Mouse (Mus musculus): ENCODE results near the gene Gm11639. TPM values are rescaled to one million over a fixed set of nuclear protein-coding genes. Genes with fewer than 3 reads are reported as not detected.

The Gm11639 gene
- polyA plus RNA-seq, 1 experiment from 2014 or later, result 0.01 TPM

- Histone ChIP-seq H3K9ac (0 out of 2 replicates have a peak overlapping the region, but pooled peaks have one; percentile 22), H3K27me3 (no peaks in the 10 kb centered on the region), H3K4me3 (peak overlapping the region; percentile 24), H3K27ac (peak overlapping the region; percentile 65), H3K4me1 (replicated peaks) (peaks cover 29% of the 10 kb centered on the region), H3K36me3 (no peaks in the 10 kb centered on the region), H3K4me2 (peak overlapping the region; percentile 45), H3K9me3 (replicated peaks) (no peaks in the 10 kb centered on the region)
- no peak for ATAC-seq (replicated peaks; ENCODE audit: insufficient number of reproducible peaks, insufficient read depth, low FRiP score, low read depth)
- 59% methylated on average over 19 of the region's 19 CpGs for WGBS
Observed at GRCm38 (mm10) chr11:105156748-105157267, 471.3 kb downstream of the Gm11639 start.

DNA sequence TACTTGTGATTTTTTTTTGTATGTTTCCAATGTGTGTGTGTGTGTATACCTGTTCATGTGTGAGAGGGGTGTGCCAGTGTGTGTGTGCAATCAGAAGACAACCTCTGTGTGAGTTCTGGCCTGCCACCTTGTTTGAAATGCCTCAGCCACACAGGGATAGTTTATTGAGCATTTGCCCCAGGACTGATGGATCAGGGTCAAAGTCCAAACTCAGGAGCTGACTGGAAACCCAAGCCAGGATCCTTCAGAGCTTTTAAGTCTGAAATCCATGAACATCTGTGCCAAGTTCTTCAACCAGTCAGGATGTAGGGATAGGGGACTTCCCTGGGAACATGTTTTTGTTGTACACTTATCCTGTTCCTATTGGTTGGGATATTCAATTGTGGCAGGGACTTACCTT is 472.5 kb downstream of the Gm11639 start:
- Histone ChIP-seq H3K36me3 (no peaks in the 10 kb centered on the region), H3K4me1 (replicated peaks) (peaks cover 25% of the 10 kb centered on the region), H3K9me3 (replicated peaks) (no peaks in the 10 kb centered on the region), H3K27me3 (no peaks in the 10 kb centered on the region), H3K27ac (no peak overlapping the region), H3K9ac (no peak overlapping the region), H3K4me3 (no peak overlapping the region), H3K4me2 (no peak overlapping the region)
- ATAC-seq (replicated peaks; ENCODE audit: insufficient number of reproducible peaks, insufficient read depth, low FRiP score, low read depth), result no peak

DNA sequence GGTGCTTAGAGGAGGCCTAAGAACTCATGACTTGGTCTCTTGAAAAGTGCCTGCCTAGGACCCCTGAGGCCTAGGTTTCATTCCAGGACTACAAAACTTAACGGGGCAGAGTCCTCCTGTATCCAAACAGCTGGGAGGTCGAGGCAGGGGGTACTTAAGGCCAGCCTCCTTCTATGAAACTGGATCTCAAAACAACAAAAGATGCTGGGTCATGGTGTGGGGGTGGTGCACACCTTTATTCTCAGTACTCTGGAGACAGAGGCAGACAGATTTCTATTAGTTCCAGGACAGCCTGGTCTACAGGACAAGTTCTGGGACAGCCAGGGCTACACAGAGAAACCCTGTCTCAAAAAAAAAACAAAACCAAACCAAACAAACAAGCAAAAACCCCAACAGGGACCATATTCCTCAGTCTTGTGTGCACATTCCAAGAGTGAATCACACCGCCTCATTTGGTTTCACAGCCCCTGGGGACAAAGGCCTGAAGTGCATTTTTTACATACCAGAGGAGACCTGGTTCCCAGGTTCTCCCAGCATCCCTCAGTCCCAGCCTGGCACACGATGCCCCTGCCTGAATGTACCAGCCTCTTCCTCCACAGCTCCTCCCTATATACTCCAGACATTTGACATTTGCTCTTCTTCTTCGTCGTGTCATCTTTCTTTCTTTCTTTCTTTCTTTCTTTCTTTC is 474.3 kb downstream of the Gm11639 start:
- H3K4me2 ChIP-seq, result no peak overlapping the region
- no peak for ATAC-seq (replicated peaks; ENCODE audit: insufficient number of reproducible peaks, insufficient read depth, low FRiP score, low read depth)
- no peak overlapping the region for H3K9ac ChIP-seq
- 58% methylated on average over 6 of the region's 6 CpGs for WGBS
- no peak overlapping the region for H3K4me3 ChIP-seq
- H3K36me3 ChIP-seq, result no peaks in the 10 kb centered on the region
- 0 out of 2 replicates have a peak, but pooled peaks cover 3% of the 10 kb centered on the region for H3K9me3 ChIP-seq (replicated peaks)
- peaks cover 14% of the 10 kb centered on the region for H3K4me1 ChIP-seq (replicated peaks)
- no peak overlapping the region for H3K27ac ChIP-seq
- H3K27me3 ChIP-seq, result peaks cover 4% of the 10 kb centered on the region; the same call in 1 of the 2 replicates

DNA sequence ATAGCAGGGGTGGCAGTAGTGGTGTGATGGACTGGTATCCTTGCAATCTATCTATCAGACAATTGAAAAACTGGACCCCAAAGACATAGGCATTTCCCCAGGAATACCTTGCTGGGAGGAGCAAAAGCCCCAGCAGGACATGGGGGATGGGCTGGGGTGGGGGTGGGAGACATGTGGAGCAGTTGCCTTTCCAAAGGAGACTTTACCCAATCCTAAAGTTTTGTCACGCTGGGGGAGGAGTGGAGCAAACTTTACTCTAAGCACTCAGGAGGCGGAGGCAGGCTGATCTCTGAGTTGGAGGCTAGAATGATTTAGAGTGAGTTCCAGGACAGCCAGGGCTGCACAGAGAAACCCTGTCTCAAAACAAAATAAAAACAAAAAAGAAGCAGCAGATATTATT is 475.9 kb downstream of the Gm11639 start:
- Histone ChIP-seq H3K27me3 (peaks cover 17% of the 10 kb centered on the region), H3K9ac (no peak overlapping the region), H3K4me3 (no peak overlapping the region), H3K4me2 (no peak overlapping the region), H3K9me3 (replicated peaks) (peaks cover 11% of the 10 kb centered on the region; the same call in 1 of the 2 replicates), H3K27ac (no peak overlapping the region), H3K36me3 (no peaks in the 10 kb centered on the region), H3K4me1 (replicated peaks) (peaks cover 10% of the 10 kb centered on the region)
- WGBS, result 84% methylated on average over 2 of the region's 2 CpGs
- no peak for ATAC-seq (replicated peaks; ENCODE audit: insufficient number of reproducible peaks, insufficient read depth, low FRiP score, low read depth)

DNA sequence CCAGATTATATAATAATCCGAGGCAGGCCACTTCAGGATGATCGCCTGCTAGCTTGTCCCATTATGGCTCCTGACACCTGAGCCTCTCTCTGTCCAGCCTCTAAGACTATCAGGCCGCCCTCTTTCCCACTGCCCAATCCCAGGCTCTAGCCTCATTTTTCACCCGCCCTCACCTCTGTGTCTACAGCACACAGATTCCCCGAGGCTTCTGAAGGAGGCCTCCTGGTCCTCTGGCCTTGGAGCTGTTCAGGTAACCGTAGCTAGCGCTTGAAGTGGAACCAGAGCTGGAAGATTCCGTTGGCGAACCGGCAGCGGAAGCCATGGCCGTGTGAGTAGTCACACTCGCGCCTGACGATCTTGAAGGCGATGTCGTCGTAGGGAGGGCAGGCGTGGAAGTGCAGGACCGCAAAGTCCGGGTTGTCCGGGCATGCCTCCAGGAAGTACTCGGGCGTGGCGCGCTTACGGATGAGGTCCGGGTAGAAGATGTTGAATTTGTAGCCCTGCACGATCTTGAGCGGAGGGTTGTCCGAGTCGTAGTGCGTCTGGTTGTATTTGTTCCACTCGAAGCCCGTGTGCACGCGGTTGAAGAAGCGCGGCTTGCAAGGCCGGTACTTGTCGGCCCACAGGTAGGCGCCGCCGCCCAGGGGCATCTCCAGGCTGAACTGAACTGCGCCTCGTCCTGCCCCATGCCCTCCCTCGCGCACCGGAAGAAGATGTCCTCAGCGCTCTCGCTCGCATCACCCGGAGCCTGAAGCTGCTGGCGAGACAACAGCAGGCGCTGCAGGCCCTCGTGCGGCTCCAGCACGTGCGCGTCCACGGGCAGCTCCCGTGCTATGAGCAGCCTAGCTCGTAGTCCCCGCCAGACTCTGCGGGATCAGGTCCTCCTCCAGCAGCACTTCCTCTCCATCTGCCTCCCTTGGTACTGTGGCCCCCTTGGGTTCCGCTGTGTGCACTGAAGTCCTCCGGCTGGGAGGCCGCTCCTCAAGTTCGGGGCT is 479.3 kb downstream of the Gm11639 start:
- H3K9me3 ChIP-seq (replicated peaks), result peaks cover 11% of the 10 kb centered on the region; the same call in 1 of the 2 replicates
- no peak overlapping the region for H3K27ac ChIP-seq
- H3K4me1 ChIP-seq (replicated peaks), result no peaks in the 10 kb centered on the region
- no peaks in the 10 kb centered on the region for H3K36me3 ChIP-seq
- no peak overlapping the region for H3K9ac ChIP-seq
- H3K27me3 ChIP-seq, result peaks cover 21% of the 10 kb centered on the region
- no peak for ATAC-seq (replicated peaks; ENCODE audit: insufficient number of reproducible peaks, insufficient read depth, low FRiP score, low read depth)
- 73% methylated on average over 69 of the region's 69 CpGs for WGBS
- H3K4me3 ChIP-seq, result no peak overlapping the region
- H3K4me2 ChIP-seq, result no peak overlapping the region

DNA sequence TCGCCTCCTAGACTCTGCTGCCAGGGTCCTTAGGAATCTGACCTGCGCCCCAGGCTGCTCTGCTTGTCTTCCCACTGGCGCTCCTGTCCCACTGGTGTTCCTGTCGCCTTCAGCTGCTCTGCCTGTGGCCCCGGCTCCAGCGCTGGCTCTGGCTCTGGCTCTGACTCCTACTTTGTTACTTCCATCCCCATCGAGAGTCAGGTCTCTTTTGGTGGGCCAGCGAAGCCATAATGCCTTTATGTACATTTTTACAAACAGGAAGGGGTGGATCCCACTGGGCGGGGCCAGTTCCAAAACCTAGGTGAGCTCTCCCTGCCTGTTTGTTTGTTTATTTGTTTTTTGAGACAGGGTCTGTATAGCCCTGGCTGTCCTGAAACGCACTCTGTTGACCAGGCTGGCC is 481.3 kb downstream of the Gm11639 start:
- Histone ChIP-seq H3K4me3 (no peak overlapping the region), H3K9me3 (replicated peaks) (peaks cover 11% of the 10 kb centered on the region; the same call in 1 of the 2 replicates), H3K4me2 (no peak overlapping the region), H3K27me3 (peaks cover 21% of the 10 kb centered on the region), H3K9ac (no peak overlapping the region), H3K4me1 (replicated peaks) (no peaks in the 10 kb centered on the region), H3K36me3 (no peaks in the 10 kb centered on the region), H3K27ac (no peak overlapping the region)
- 88% methylated on average over 10 of the region's 10 CpGs for WGBS
- ATAC-seq (replicated peaks; ENCODE audit: insufficient number of reproducible peaks, insufficient read depth, low FRiP score, low read depth), result no peak

Other genes with a start within 250 kb of the Gm11639 start
- gene Kansl1, start 216.8 kb upstream of the Gm11639 start, polyA plus RNA-seq (2015; fragmentation: Nextera tagmentation; extraction: Ambion mirVana), result 11.7 and 15.0 TPM in 2 replicates
- 25.7 and 28.8 TPM in 2 replicates for gene Cdc27, start 135.1 kb upstream of the Gm11639 start, polyA plus RNA-seq (2015; fragmentation: Nextera tagmentation; extraction: Ambion mirVana)
- gene Myl4, start 135.0 kb upstream of the Gm11639 start, polyA plus RNA-seq (2015; fragmentation: Nextera tagmentation; extraction: Ambion mirVana), result 1,694 and 1,744 TPM in 2 replicates
- 3.7 and 5.4 TPM in 2 replicates for gene Itgb3, start 77.7 kb upstream of the Gm11639 start, polyA plus RNA-seq (2015; fragmentation: Nextera tagmentation; extraction: Ambion mirVana)